Mouse (Mus musculus): ENCODE results near the gene Atrn.
"Not testable (repeated sequence)": the region's sequence is repeated elsewhere in the genome, so short reads cannot be mapped to it uniquely, and the experiment has no call there.

Atrn gene

DNA sequence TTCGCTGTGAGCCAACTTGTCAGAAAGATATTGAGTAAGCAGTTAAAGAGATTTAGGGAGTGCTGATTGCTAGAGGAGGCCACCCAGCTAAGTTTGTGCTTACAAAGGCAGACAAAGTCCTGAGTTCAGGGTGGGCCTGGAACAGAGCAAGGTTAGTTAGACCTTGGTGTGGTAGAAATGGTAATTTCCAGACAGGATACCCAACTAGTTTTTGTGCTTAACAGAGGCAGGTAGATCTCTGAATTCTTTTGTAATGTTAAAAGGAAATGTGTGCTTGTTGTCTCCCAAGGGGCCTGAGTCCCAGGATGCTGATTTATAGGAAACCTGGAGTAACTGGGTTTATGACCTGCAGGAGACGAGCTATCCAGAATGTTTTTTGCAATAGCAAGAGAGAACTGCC is 52.6 kb downstream of the Atrn start:
- DNase-seq (ENCODE audit: extremely low spot score, low spot score), result no peak

DNA sequence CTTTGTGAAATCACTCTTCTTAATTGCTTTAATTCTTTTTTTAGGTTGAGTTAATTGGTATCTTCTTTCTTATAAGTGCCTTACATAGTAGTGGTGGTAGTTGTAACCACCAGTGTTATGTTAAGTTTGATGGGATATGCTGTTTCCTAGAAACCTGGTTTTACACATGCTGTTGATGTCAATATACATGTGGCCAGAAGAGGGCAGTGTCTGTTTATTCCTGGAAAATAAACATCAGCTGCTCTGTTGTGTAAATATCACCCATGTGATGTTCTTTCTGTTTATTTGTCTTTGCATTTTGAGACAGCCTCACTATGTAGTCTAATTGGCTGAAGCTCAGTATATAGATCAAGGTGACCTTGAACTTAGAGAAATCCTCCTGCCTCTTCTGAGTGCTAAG is 55.6 kb downstream of the Atrn start:
- DNase-seq (ENCODE audit: extremely low spot score, low spot score), result no peak

DNA sequence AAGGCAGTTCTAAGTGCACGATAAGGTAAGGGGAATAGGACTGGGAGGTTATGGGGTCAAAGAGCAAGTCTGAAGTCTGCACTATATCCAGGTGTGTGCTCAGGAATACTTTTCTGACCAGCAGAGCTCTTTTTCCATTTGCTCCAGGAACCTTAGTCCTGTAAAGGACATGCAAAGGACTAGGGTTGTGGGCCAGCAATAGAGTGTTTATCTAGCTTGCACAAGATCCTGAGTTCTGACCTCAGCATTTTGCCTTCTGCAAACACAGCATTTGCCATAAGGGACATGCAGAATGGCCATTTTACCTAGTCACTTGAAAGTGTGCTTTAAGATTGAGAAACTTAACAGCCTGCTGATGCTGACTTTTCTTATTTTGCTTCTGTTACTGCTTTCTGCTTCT is 58.7 kb downstream of the Atrn start:
- DNase-seq (ENCODE audit: extremely low spot score, low spot score), result no peak

DNA sequence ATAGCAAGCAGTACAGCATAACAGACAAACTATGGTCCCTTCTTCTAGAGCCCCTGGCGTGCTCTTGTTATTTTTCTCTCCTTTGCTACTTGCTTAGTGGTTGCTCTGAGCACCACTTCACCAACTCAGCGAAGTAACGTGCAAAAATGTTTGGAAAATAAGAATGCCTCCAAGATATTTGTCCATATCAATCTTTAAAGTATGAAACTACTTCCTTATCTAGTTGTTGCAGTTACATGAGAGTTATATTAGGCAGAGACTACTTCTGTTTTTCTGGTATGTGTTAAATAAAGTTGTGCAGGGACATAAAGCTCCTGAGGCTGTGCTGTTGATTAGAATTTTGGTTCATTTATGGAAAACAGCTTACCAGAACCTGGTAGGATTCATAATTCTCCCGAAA is 64.7 kb downstream of the Atrn start:
- DNase-seq (ENCODE audit: extremely low spot score, low spot score), result no peak

DNA sequence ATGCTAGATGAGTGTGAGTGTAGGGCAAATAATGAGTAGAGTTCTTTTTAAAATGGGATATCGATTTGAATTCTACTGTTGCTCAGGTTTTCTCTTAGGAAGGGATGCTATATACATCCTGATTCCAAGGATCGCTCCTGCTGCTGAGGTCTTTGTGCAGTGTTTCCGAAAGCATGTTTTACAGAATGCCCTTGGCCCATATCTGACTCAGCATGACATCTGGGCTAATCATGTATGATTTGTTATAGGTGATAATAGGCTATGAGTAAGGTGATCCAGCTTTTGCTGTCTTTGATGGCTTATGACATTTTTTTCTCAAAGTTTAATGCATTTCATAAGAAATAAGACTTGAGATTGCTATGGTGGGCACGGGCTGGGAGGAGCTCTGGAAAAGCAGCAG is 66.1 kb downstream of the Atrn start:
- no peak for DNase-seq (ENCODE audit: extremely low spot score, low spot score)

DNA sequence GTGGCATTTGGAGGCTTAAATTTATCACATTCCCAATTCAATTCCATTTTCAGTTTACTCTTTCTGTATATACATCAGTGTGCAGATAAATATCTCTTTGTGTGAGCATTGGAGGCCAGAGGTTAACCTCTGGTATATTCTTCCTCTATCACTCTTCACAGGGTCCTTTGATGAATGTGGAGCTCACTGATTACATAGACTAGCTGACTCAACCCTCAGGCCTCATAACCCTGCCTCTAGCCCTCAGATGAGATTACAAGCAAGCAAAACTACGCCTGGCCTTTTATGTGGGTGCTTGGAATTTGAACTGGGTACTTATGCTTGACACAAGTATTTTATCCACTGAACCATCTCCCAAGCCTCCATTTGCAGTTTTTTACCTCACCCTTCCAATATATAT is 68.6 kb downstream of the Atrn start:
- DNase-seq (ENCODE audit: extremely low spot score, low spot score), result no peak

DNA sequence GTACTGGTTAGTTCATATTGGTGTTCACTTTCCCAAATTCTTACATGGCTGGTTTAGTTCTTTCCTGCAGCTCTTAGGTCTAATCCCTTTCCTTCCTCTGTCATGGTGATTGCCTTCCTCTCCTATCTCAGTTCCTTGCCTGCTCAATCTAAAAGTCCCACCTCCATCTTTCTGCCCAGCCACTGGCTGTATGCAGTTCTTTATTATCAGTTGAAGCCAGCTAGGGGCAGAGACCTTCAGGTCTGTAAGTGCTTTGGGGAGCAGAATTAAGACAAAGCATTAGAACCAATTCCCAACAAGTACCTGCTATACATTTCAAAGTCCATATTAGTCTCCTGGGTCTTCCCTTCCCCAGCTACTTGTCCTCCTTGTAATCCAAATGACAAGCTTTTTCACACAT is 71.3 kb downstream of the Atrn start:
- no peak for DNase-seq (ENCODE audit: extremely low spot score, low spot score)

DNA sequence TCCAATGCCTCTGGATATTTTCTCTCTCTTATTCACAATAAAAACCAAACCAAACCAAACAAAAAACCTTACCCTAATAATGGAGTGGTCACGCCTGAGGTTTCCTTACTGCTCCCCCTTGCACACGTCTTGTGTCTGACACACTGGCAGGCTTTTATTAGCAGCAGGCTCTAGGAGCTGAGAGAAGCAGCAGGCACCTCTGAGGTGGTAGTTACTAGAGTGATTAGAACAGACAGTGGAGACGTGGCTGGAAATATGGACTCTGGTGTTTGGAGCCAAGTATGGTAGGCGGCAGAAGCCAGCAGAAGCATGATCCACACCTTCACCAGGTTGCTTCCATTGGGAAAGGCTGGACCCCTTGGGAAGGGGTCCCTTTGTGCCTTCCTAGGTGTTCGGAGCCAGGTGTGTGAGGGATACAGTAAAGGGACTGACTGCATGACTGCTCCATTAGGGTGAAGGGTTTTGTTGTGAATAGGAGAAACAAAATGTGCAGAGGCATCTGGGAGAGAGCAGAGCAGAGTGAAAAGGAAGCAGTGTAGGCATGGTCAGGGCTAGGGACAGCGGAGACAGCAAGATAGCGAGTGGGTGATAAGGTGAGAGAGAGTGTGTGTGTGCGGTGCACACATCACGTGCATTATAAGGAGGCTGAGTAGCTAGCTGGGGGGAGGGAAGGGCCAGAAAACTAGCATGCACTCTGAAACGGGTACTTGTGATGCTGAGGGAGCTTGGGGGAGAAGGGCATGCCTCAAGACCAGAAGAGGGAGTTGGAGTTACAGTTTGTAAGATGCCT is 72.0 kb downstream of the Atrn start:
- no peak for DNase-seq (ENCODE audit: extremely low spot score, low spot score)

DNA sequence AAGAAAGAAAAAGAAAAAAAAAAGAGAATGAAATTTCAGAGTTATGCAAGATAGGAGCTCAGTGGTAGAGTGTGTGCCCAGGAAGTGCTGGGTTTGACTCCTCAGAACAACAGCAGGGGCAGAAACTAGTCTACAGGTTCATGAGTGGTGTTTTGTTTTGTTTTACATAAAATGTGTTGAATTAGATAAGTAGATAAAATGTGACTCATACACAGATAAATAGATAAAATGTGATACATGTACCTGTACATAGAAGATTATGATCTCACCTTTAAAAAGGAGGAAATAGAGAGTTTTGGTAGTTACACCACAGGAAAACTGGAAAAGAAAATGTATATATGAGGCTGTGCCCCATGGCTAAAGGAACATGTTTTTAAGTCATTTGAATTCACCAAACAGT is 72.8 kb downstream of the Atrn start:
- no peak for DNase-seq (ENCODE audit: extremely low spot score, low spot score)

DNA sequence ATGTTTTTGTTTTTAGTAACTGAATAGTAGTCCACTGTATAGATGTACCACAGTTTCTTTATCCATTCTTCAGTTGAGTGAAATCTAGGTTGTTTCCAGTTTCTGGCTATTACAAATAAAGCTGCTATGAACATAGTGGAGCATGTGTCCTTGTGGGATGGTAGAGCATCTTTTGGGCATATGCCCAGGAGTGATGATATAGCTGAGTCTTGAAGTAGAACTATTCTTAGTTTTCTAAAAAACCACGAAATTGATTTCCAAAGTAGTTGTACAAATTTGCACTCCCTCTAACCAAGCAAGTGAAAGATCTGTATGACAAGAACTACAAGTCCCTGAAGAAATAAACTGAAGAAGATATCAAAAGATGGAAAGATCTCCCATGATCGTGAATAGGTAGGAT is 86.5 kb downstream of the Atrn start:
- no peak for DNase-seq (ENCODE audit: extremely low spot score, low spot score)

DNA sequence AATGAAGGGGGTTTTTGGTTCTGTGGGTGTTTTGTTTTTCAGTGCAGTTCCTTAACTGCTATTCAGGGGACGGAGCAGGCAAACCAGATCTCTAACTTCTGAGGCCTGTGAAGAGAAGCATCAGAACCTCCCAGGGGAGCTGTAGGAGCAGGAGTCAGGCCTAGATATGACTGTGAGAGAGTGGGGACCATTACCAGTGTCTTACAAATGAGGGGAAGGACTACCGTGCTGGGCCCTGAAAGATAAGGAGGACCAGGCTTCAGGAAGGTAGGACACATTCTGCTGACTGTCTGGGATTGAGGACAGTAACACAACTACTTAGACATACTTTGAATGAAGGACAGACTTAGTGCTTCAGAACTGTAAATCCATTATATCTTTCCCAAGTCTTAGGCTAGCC is 102.8 kb downstream of the Atrn start:
- no peak for DNase-seq (ENCODE audit: extremely low spot score, low spot score)

DNA sequence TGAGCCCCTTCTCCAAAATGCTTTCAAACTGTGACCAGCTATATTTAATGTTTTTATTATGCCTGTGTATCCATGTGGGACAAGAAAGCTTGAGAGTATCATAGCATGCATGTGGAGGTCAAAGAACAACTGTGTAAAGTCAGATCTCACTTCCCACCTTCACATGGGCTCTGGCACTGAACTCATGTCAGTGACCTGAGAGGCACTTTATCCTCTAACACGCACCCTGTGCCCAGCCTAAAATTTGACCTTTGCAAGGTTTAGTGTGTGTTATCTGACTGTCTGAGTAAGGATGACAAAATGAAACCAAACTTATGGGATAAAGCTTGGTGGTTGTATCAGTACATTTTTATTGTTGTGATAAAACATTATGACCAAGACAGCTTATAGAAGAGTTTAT is 104.3 kb downstream of the Atrn start:
- no peak for DNase-seq (ENCODE audit: extremely low spot score, low spot score)

DNA sequence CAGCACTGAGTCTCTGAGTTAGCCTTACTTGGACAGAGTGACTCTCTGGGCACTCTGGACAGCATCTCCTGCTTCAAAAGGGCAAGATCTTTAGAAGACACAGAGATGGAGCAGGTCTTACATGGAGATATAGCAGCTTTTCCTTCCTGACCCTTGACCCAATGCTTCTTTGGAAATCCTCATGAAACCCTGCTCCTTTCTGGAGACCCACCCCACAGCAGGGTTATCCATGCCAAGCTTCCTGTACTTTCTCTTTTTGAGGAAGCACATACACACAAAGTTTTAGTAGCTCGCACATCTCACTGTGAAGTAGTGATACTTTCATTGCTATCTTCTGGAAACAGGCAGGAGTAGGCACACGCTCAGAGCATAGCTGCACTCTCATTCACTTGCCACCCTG is 118.9 kb downstream of the Atrn start:
- DNase-seq (ENCODE audit: extremely low spot score, low spot score), result no peak

DNA sequence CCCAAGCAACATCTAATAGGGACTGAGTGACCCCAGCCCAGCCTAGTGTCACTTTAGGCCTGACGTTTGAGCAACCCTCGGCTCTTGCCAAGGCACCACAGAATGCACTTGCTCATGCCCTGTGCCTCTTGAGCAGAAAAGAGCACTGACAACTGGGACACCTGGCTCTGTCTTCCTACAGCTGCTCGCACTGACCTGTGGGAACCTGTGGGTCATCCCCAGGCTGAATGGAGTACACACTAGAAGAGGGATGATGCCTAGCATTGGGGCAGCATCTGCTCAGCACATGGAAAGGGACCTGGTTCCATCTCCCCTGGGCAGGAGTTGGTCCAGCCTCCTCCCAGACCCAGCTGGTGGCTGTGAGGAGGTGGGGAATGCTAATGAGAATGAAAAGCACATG is 120.6 kb downstream of the Atrn start:
- no peak for DNase-seq (ENCODE audit: extremely low spot score, low spot score)

DNA sequence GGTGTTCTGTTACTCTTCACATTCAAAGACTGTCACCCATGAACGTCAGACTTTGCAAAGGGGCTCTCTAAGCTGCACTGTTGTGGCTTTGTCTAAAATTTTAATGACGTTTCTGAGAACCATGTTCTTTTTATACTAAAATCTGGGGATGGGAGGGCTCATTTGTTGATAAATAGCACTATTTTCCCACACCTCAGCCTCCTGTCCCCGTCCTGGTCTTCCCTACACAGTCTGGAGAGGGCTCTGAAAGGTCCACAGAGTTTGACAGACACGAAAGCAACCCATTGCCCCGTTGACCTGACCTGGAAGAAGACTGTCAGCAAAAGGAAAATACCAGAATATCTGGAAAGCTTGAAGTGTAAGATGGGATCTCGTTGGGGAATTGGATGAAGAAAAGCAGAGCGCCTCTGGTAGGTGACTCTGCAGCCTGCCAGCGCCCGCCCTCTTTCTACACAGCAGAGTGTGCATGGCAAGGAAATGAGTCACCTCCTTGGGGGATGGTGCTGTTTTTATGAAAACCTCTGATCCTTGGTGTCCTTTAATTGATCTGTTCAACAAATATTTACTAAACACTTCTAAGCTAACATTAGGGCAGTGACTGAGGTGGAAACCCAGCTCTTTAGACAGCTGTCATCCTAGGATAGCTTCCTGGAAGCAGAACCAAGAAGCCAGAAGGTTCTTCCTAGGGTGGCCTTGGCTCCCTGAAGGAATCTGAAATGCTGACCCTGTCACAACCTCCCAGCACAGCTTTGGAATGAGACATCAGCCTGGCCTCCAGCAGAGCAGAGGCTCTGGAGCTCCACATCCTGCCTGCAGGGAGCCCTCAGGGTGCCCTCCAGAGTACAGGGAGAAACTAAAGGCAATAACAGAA is 123.0 kb downstream of the Atrn start:
- no peak for DNase-seq (ENCODE audit: extremely low spot score, low spot score)

DNA sequence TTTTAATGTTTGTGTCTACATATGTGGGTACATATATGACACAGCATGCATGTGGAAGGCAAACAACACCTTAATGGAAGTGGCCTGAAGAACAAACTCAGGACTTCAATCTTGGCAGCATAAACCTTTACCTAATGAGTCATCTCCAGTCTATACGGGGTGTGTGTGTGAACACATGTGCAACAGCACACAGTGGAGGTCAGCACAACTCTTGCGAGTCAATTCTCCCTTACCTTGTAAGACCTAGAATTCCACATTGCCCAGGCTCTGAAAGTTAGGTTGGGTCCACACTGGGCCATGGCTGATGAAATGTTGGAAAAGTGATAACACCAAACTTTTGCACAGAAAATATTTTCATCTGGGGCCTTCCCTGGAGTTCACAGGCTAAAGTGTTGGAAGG is 124.3 kb downstream of the Atrn start:
- no peak for DNase-seq (ENCODE audit: extremely low spot score, low spot score)

DNA sequence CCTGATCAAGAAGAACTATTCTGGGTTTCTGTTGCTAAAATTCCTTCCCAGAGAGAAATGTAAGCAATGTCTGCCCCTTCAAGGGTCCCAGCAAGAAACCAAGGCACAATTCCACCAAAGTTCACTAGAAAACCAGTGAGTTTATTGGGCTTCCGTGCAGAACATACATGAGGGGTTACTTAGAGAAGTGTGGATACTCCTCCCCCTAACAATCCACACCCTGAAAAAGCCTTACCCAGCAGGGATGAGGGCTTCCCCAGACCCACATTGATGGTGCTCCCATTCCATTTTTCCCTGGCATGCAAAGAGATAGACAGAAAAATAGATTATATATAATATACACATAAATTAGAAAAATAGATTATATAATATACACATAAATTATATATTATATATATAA is 124.7 kb downstream of the Atrn start:
- DNase-seq (ENCODE audit: extremely low spot score, low spot score), result no peak

DNA sequence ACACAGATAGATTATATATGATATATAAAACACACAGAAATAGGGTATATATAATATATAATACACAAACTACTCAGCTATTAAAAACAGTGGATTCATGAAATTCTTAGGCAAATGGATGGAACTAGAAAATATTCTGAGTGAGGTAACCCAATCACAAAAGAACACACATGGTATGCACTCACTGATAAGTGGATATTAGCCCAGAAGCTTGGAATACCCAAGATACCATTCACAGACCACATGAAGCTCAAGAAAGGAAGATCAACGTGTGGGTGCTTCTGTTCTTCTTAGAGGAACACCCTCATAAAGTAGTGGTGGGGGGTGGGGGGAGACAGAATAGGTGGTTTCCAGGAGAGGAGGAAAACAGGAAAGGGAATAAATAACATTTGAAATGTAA is 125.1 kb downstream of the Atrn start:
- not testable (repeated sequence) for DNase-seq (ENCODE audit: extremely low spot score, low spot score)

DNA sequence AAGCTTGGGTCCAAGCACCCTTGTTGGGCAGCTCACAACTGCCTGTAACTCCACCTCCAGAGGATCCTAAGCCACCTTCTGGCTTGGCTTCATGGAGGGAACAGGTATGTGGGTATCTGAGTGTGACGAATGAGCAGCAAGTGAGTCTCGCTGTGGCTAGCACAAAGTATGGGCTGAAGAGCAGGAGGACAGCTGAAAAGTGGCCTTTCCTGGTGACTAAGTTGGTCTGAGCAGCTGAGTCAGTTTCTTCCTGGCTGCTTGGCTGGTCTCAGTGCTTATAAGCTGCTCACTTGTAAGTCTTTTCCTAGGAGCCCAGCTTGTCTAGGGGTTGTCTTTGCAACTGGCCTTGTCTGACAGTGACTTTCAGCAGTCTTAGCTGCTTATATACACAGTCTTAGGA is 130.0 kb downstream of the Atrn start:
- no peak for DNase-seq (ENCODE audit: extremely low spot score, low spot score)

DNA sequence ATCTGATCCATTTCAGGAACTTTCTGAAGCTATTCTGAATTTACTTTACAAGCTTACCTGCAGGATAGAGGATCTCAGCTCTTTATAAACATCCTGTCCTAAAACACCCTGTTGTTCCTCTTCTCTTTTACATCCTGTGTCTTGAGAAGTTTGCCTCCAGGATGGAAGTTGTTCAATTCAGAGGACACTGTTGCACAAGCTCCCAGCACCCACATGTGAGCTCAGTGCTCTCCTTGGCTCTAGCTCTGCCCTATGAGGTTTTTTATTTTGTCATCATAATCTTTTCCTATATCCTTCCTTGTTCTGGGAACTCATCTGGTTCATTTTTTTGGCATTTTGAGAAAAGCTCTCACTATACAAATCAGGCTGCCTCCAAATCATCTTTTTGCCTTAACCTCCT is 130.5 kb downstream of the Atrn start:
- DNase-seq (ENCODE audit: extremely low spot score, low spot score), result no peak

DNA sequence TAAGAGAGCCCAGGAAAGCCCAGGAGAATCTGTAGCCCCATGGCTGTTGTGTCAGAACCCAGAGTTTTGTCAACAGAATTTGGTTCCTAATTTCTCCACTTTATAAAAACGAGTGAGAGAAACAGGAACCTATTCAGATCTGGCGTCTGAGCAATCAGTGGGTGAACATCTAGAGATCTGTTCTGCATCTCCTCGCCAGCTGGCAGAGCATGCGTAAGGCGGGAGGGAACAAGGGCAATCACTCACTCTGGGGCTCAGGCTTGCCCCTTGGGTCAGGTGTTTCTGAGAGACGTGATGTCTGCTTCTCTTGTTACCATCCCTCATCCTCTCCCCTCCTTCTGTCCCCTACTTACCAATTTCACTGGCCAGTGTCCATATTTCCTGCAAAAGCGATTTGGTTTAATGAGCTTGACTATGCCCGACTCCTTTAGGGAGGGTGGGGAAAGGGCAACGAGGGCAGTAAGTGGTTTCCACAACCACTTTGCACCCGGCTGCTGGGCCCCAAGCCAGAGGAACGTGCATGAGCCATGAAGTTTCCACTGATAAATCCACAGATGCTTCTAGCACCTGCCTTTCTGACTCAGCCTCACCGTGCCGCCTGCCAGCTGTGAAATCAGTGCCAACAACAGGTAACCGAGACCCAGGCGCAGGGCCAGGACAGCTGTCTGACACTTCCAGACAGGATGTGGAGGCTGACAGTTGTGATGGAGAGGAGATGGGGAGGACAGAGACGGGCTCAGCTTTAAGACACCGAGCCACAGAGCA is 131.1 kb downstream of the Atrn start:
- DNase-seq (ENCODE audit: extremely low spot score, low spot score), result no peak

DNA sequence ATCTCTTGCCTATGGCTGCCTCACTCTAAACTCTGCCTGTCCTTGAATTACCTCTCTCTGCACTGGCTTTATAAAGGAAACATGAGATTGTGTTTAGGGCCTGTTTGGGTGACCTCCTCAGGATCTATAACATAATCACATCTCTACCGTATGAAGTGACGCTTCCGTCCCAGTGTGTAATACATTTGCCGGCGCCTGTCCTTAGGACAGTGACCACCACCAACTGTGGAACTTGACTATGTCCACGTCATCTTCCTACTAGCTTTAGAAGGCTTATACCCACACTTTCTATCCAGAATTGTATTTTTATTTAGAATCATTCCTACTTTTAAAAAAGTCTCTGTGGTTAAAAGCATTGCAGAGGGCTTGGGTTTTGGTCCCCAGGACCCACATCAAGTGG is 131.9 kb downstream of the Atrn start:
- DNase-seq (ENCODE audit: extremely low spot score, low spot score), result no peak

All from neural tube, embryonic 10.5 days (tissue).